Mouse (Mus musculus) neural tube, embryonic 10.5 days (tissue): ENCODE data around the gene Zfp628.
"Not testable (repeated sequence)": the region's sequence is repeated elsewhere in the genome, so short reads cannot be mapped to it uniquely, and the experiment has no call there.

ENCODE experiments used
- DNase-seq: peaks from one replicate; pipeline ENCODE4 v3.0.0-alpha.2; 2017; ENCODE audit warnings: low spot score; ENCODE audit errors: extremely low spot score

The Zfp628 gene

GRCm38 (mm10) chr7:4915007-4915665, at the start of gene Zfp628:
Gene Zfp628, plus strand, starts transcription at chr7:4915217.
- DNase-seq = peak; percentile 98

- DNase-seq = peak; percentile 93
These were observed 49.2 kb upstream of the Zfp628 start for GRCm38 (mm10) chr7:4865579-4866493.

GRCm38 (mm10) chr7:4866631-4867180, 48.3 kb upstream of the Zfp628 start:
- no peak for DNase-seq

DNA sequence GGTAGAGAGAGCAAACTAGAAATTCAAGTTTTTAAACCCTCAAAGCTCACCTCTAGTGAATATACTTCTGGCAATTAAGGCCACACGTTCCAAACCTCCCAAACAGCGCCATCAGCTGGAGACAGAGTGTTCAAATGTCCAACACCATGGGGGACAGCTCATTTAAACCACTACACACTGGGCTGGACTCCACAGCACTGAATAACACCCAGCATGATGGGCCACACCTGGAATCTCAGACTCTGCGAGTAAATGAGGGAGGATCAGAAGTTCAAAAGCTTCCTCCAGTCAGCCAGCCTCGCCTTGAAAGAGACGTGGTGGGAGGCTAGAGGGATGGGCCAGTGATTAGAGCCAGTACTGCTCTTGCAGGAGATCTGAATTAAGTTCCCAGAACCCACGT, 44.9 kb upstream of the Zfp628 start, which contains the start of gene Isoc2b:
Gene Isoc2b (minus strand): TSS at position 126 of the 400 bp plus-strand sequence.
- no peak for DNase-seq

DNA sequence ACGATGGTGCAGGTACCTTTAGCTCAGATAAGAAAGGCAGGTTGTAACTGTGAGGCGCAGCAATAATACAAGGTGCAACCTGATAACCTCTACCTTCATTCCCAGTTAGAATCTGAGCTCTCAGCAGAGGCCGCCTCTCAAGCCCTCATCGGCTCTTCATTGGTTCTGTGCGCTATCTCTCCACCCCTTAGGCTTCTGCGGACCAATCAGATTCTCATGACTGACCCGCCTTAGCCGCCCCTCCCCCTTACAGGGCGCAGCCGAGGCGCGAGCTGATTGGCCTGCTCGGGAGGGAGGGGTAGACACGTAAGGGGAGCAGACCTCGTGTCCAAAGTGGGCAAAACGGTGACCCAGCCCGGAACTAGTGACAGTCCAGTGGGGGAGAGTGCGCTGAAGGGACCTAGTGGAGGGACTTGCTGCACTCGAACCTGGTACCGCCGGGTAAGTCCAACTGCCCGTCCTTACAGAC, 38.2 kb upstream of the Zfp628 start, which contains the start of gene Isoc2a:
Gene Isoc2a (plus strand): TSS at position 401 of the 469 bp plus-strand sequence.
- peak; percentile 90 for DNase-seq

DNA sequence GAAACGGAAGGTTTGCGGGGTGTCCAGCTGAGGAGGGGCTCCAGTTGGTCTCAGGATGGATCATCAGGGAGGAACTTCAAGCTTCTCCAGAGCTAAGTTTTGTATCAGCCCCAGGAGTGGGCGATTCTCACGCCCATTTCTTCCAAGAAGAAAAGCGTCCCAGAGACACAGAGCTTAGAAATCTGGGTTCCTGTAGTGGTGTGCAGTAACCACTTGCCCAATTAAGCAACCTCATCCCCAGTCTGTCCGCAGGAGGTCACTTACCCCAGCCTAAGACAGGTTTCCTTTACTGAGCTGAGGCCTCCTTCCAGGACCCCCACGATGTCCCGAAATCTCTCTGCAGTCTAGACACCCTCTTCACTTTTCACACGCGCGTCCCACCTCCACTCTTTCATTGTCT, 37.8 kb upstream of the Zfp628 start:
- no peak for DNase-seq

GRCm38 (mm10) chr7:4878186-4878585, 36.8 kb upstream of the Zfp628 start:
- no peak for DNase-seq

DNA sequence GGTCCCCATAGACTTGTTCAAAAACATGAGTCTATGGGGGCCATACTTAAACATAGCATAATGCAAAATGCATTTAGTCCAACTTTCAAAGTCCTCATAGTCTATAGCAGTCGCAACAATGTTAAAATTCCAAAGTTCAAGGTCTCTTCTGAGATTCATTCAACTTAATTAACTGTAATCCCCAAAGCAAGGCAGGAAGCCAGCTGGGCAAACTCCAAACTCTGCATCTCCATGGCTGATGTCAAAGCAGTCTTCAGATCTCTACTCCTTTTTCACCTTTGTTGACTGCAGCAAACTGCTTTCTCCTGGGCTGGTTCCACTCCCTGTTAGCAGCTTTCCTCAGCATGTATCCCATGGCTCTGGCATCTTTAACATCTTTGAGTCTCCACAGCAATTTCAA, 36.0 kb upstream of the Zfp628 start:
- DNase-seq = not testable (repeated sequence)

DNA sequence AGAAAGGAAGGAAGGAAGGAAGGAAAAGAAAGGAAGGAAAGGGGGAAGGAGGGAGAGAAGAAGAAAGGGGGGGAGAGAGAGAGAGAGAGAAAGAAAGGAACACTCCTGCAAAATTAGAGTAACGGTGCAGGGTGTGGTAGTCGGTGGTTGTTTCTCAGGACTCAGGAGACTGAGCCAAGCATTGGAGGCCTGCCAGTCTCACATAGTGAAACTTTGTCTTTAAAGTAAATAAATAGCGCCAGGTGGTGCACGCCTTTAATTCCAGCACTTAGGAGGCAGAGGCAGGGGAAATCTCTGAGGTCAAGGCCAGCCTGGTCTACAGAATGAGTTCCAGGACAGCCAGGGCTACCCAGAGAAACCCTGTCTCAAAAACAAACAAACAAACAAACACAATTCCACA, 28.3 kb upstream of the Zfp628 start:
- DNase-seq = no peak

DNA sequence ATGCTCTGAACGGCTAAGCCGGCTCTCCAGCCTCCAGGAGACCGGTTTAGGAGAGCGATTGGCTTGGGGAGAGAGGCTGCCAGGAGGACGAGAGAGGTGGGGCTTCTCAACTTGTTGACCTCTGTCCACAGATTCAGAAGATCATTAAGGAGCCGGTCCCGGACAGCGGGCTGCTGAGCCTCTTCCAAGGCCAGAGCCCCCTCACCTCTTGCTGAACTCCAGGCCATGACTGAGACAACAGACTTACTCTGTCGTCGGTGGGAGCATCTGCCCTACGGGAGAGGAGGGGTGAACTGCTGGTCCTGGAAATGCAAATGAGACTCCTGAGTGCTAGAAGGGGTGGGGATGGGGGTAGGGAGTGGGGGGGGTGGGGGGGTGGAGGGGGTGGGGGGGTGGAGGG, 19.8 kb upstream of the Zfp628 start:
- no peak for DNase-seq

DNA sequence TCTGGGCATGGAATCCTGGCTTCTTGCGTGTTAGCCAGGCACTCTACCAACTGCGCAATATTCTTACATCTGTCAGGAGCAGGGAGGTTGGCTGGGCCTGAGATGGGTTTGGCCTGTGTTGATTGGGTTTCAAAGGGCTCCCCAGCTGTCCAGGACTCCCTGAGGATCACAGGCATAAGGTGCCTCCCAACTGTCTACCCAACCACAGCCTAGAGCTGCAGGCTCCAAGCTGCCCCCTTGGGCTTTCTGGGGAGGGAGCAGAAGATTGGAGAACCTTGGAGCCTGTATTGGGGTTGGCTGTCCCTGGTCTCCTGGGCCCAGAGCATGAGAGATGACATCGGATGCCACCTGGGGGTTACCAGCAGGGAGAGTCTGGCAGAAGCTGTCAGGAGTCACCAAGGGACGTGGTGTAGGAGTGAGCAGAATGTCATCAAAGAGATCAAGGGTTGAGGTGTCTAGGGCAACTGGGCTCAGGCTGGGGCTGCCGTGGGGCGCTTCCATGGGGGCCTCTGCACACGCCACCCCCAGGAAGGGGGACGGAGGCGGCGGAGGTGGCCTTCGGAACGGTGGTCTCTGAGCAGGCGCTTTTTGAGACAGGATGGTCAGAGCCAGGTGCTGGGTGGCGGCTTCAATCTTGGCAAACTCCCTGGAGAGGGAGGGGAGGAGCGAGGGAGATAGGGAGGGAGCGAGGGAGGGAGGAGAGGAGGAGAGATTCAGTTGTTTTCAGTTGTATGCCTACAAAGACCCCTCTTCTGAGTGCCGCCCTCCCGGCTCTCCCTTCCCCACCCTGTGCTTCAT, 16.0 kb upstream of the Zfp628 start:
- no peak for DNase-seq

GRCm38 (mm10) chr7:4899649-4900522, 15.1 kb upstream of the Zfp628 start:
- DNase-seq = peak; percentile 31

- DNase-seq = no peak
These were observed 14.5 kb upstream of the Zfp628 start for GRCm38 (mm10) chr7:4900523-4900851.

GRCm38 (mm10) chr7:4901171-4901570, 13.8 kb upstream of the Zfp628 start:
- peak; percentile 38 for DNase-seq

GRCm38 (mm10) chr7:4902404-4902803, 12.6 kb upstream of the Zfp628 start:
- no peak for DNase-seq

GRCm38 (mm10) chr7:4906466-4906950, 8.5 kb upstream of the Zfp628 start, which contains the start of gene Gm36210:
Gene Gm36210, minus strand, starts transcription at chr7:4906516.
- no peak for DNase-seq

GRCm38 (mm10) chr7:4911561-4911960, 3.5 kb upstream of the Zfp628 start:
- peak; percentile 70 for DNase-seq

DNA sequence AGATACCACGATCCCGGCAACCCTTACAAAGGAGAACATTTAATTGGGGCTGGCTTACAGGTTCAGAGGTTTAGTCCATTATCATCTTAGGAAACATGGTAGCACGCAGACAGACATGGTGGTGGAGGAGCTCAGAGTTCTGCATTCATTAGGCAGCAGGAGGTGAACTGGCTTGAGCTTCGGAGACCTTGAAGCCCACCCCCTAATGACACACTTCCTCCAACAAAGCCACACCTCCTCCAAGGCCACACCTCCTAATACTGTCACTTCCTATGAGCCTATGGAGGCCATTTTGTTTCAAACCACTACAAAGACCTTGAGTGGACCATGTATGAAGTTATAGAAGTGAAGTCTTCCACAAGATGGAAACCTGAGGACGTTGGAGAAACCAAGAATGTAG, 2.8 kb upstream of the Zfp628 start:
- DNase-seq = no peak

DNA sequence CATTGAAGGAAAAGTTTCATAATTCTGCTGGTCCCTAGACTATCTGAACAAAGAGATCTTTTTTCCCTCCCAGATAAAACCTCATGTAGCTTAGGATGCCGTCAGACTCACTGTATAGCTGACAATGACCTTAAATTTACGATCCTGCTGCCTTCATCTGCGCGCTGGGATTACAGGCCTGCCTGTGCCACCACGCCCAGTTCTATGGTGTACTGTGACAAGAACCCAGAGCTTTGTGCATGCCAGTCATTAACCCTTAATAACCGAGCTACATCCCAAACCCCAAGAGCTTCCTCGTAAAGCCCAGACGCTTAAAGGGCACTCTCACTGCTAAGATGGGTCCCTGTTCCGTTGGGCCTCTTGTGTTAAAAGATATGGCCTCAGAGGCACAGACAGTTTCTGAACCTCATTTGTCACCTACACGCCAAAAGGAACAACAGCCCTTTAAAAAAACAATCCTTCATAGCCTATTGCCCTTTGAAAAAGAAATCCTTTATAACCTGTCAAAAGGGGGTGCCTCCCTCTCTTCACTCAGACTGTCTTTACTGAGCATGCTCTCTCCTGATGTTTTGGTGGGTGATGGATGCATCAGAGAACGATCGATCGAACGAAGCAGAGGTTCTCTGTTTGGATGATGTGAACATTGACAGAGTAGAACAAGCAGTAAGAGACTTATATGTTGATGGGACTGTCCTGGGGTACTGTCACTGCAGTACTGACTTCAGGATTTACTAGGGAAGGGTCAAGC, 826 bp downstream of the Zfp628 start:
- peak; percentile 37 for DNase-seq
